ENCODE assay signal across 8 mouse cellular contexts in the genomic region with DNA sequence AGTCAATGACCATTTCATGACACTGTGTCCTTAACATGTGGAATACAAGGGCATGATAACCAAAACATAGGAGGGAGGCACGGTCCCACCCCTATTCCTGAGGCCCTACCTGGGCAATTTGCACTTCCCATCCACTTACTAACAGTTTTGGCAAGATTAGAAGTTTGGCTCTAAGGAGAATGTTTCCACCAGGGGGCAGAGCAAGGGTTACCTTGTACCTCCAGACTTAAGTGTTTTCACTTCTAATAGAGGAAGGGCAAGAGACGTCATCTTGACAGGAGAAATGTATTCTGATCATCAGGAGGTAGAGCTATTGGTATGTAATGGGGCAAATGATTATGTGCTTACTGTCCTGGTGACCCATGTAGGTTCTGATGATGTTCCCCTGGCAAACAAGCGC. TPM values are rescaled to one million over a fixed set of nuclear protein-coding genes. Genes with fewer than 3 reads are reported as not detected.
DNase-seq lines count a peak whose midpoint lies in the region; ATAC-seq and TF ChIP-seq lines count a peak whose summit lies in the region.

No protein-coding gene starts in this region.

- H3K9me3 ChIP-seq in hindbrain, embryonic 10.5 days = no peaks in the 10 kb centered on the region
- no peaks in the 10 kb centered on the region for H3K9me3 ChIP-seq in hindbrain, embryonic 12.5 days (replicated peaks)
- no peaks in the 10 kb centered on the region for H3K9me3 ChIP-seq in E14TG2a.4 (ENCODE audit: low read length)
- no peaks in the 10 kb centered on the region for H3K9me3 ChIP-seq in liver, postnatal 0 days (ENCODE audit: low read length)
- H3K9me3 ChIP-seq in stomach, postnatal 0 days (ENCODE audit: control insufficient read depth, low read length) = no peaks in the 10 kb centered on the region

- DNase-seq in hindbrain, embryonic 10.5 days (ENCODE audit: low spot score) = no peak
- peak; percentile 10 for DNase-seq in c-Kit-positive CD71-positive TER-119-positive erythroid progenitor cells, embryonic 14.5 days (ENCODE audit: low spot score)
- peak; percentile 43 for DNase-seq in liver, postnatal 0 days
- peak; percentile 44 for DNase-seq in stomach, postnatal 0 days (ENCODE audit: low spot score)
- no peak for DNase-seq in right cerebral cortex, adult 2 months (ENCODE audit: low spot score in 2 of 2)
- DNase-seq in frontal cortex, adult 2 months (ENCODE audit: extremely low spot score in 1 of 2, low spot score in 1 of 2) = no peak

- no peak overlapping the region for H3K4me2 ChIP-seq in hindbrain, embryonic 12.5 days (replicated peaks)
- H3K4me2 ChIP-seq in liver, postnatal 0 days (ENCODE audit: low read depth, low read length) = no peak overlapping the region
- no peak overlapping the region for H3K4me2 ChIP-seq in stomach, postnatal 0 days (replicated peaks; ENCODE audit: low read depth)

- no peaks in the 10 kb centered on the region for H3K27me3 ChIP-seq in hindbrain, embryonic 10.5 days (ENCODE audit: insufficient read depth, poor library complexity, severe bottlenecking)
- H3K27me3 ChIP-seq in hindbrain, embryonic 12.5 days = no peaks in the 10 kb centered on the region
- H3K27me3 ChIP-seq in E14TG2a.4 (ENCODE audit: insufficient read depth, low read length) = no peaks in the 10 kb centered on the region
- H3K27me3 ChIP-seq in liver, postnatal 0 days (ENCODE audit: insufficient read depth, low read length) = no peaks in the 10 kb centered on the region
- H3K27me3 ChIP-seq in stomach, postnatal 0 days (ENCODE audit: control insufficient read depth, insufficient read depth, low read length) = no peaks in the 10 kb centered on the region

- 0 out of 2 replicates have a peak overlapping the region, but pooled peaks have one; percentile 9 for H3K27ac ChIP-seq in hindbrain, embryonic 10.5 days
- H3K27ac ChIP-seq in hindbrain, embryonic 12.5 days = no peak overlapping the region
- H3K27ac ChIP-seq in liver, postnatal 0 days (ENCODE audit: low read depth) = no peak overlapping the region
- H3K27ac ChIP-seq in stomach, postnatal 0 days (replicated peaks) = no peak overlapping the region

- TF ChIP-seq EP300 in liver, postnatal 0 days (IDR thresholded peaks at IDR 0.05; ENCODE audit: low read depth) = no peak
- no peak for TF ChIP-seq EP300 in stomach, postnatal 0 days (optimal IDR thresholded peaks at IDR 0.05)

- H3K36me3 ChIP-seq in hindbrain, embryonic 10.5 days = no peaks in the 10 kb centered on the region
- H3K36me3 ChIP-seq in hindbrain, embryonic 12.5 days = no peaks in the 10 kb centered on the region
- no peaks in the 10 kb centered on the region for H3K36me3 ChIP-seq in E14TG2a.4 (ENCODE audit: insufficient read depth, low read length)
- no peaks in the 10 kb centered on the region for H3K36me3 ChIP-seq in liver, postnatal 0 days (replicated peaks; ENCODE audit: insufficient read depth, low read length)
- H3K36me3 ChIP-seq in stomach, postnatal 0 days (ENCODE audit: control insufficient read depth, insufficient read depth, low read length) = no peaks in the 10 kb centered on the region

- peaks cover 33% of the 10 kb centered on the region for H3K4me1 ChIP-seq in hindbrain, embryonic 10.5 days (replicated peaks)
- peaks cover 21% of the 10 kb centered on the region for H3K4me1 ChIP-seq in hindbrain, embryonic 12.5 days
- H3K4me1 ChIP-seq in E14TG2a.4 (replicated peaks; ENCODE audit: low read depth, low read length) = no peaks in the 10 kb centered on the region
- H3K4me1 ChIP-seq in liver, postnatal 0 days (ENCODE audit: insufficient read depth) = 0 out of 2 replicates have a peak, but pooled peaks cover 2% of the 10 kb centered on the region
- H3K4me1 ChIP-seq in stomach, postnatal 0 days (replicated peaks; ENCODE audit: control insufficient read depth, insufficient read depth) = no peaks in the 10 kb centered on the region

- no peak overlapping the region for H3K4me3 ChIP-seq in hindbrain, embryonic 10.5 days
- no peak overlapping the region for H3K4me3 ChIP-seq in hindbrain, embryonic 12.5 days
- no peak overlapping the region for H3K4me3 ChIP-seq in E14TG2a.4 (replicated peaks; ENCODE audit: low read length)
- no peak overlapping the region for H3K4me3 ChIP-seq in liver, postnatal 0 days (ENCODE audit: low read depth, low read length)
- H3K4me3 ChIP-seq in stomach, postnatal 0 days (ENCODE audit: low read depth, low read length) = no peak overlapping the region

- WGBS in hindbrain, embryonic 10.5 days = 74% methylated on average over 3 of the region's 3 CpGs
- WGBS in hindbrain, embryonic 12.5 days = 79% methylated on average over 3 of the region's 3 CpGs
- WGBS in liver, postnatal 0 days (ENCODE audit: insufficient replicate concordance) = 52% methylated on average over 3 of the region's 3 CpGs
- 58% methylated on average over 3 of the region's 3 CpGs for WGBS in stomach, postnatal 0 days

- no peak overlapping the region for H3K9ac ChIP-seq in hindbrain, embryonic 12.5 days
- H3K9ac ChIP-seq in liver, postnatal 0 days (replicated peaks) = no peak overlapping the region
- H3K9ac ChIP-seq in stomach, postnatal 0 days (ENCODE audit: low read length) = no peak overlapping the region

- TF ChIP-seq CTCF in E14TG2a.4 (conservative IDR thresholded peaks at IDR 0.05; ENCODE audit: low read length) = peak; percentile 21
- peak; percentile 66 for TF ChIP-seq CTCF in liver, postnatal 0 days (IDR thresholded peaks at IDR 0.05; ENCODE audit: low read depth)
- peak; percentile 70 for TF ChIP-seq CTCF in stomach, postnatal 0 days (IDR thresholded peaks at IDR 0.05; ENCODE audit: low read depth)

- ATAC-seq in hindbrain, embryonic 12.5 days (ENCODE audit: low FRiP score) = no peak
- ATAC-seq in liver, postnatal 0 days = no peak
- no peak for ATAC-seq in stomach, postnatal 0 days (ENCODE audit: low FRiP score, low TSS enrichment)

RNA-seq across cellular contexts. Expression of gene Zbtb18, which starts 33.5 kb away (rescaled TPM):
- 7.8 and 8.4 TPM in 2 replicates for polyA plus RNA-seq in hindbrain, embryonic 10.5 days (2016; fragmentation: Nextera tagmentation; extraction: Ambion mirVana)
- polyA plus RNA-seq in hindbrain, embryonic 12.5 days (2016; fragmentation: Nextera tagmentation; extraction: Ambion mirVana) = 10.0 and 10.8 TPM in 2 replicates
- polyA plus RNA-seq in liver, postnatal 0 days (2015; fragmentation: Nextera tagmentation; extraction: Ambion mirVana) = 1.5 TPM in 2 replicates
- 1.4 and 1.6 TPM in 2 replicates for polyA plus RNA-seq in stomach, postnatal 0 days (2015; fragmentation: Nextera tagmentation; extraction: Ambion mirVana)
- polyA plus RNA-seq in frontal cortex, adult 2 months (2012; rRNA removed) = 77.6 and 96.1 TPM in 2 replicates

Comparison
In these comparisons a context has a peak if more than half of its experiments do, and no peak if none do; other contexts are left out.
1. DNase-seq: peak in c-Kit-positive CD71-positive TER-119-positive erythroid progenitor cells, embryonic 14.5 days (single experiment), liver, postnatal 0 days (single experiment) and stomach, postnatal 0 days (single experiment); none in hindbrain, embryonic 10.5 days (single experiment), right cerebral cortex, adult 2 months (0 of 2) and frontal cortex, adult 2 months (0 of 2).
2. Peak in every context shown above with its lines, with median percentiles within 50 percentile points of each other: CTCF ChIP-seq.